Mouse (Mus musculus) urinary bladder, adult 2 months (tissue): ENCODE data around the gene Efna4. TPM values are rescaled to one million over a fixed set of nuclear protein-coding genes. Genes with fewer than 3 reads are reported as not detected.

ENCODE experiments used
- DNase-seq: peaks from one replicate; pipeline ENCODE4 v3.0.0; 2022; ENCODE audit warnings: low spot score
- polyA plus RNA-seq: library from polyadenylated mRNA; depleted of rRNA; stranded (reverse); fragments of >200 nt; gene quantifications from 2 replicates; pipeline ENCODE4 v1.2.3, GENCODE M21; 2012

Efna4 gene
- polyA plus RNA-seq, 1 experiment = 3.7 TPM

DNA sequence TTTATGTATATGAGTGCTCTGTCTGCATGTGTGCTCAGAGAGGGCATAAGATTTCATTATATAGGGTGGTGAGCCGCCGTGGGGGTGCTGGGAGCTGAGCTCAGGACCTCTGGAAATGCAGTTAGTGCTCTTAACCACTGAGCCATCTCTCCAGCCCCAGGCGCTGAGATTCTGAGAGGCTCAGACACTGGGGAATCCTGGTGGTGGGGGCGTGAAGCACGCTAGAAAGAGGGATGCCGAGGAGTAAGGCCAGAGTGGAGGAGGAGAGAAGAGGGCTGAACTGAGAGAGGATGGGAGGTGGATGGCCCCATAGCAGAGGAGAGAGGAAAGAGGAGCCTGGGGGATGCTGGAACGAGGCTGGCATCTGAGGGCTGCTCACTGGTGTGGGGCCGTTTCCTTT lies 26.8 kb upstream of the Efna4 start:
- no peak for DNase-seq

DNA sequence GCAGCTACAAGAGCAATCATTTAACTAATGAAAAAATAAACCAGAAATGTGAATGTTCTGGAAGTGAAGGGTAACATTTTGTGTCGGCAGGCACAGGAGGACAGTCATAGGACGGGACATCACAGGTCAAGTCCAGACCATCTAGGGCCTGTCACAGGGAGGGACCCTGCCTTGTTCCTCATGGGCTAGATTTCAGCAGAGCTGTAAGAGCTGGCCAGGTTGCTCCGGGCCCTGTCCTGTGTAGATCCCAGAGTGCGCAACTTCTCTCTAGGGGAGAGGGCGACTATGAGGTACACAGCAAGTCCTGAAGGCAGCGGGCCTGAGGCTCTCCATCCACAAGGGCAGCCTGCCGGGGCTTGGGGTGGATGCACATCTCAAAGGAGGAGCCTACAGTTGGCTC lies 23.8 kb upstream of the Efna4 start, which contains the start of gene Dcst2:
Dcst2 (plus strand) TSS at position 301 of the 400 bp plus-strand sequence.
- DNase-seq = no peak

GRCm38 (mm10) chr3:89360237-89360636 lies 22.4 kb upstream of the Efna4 start:
- no peak for DNase-seq

DNA sequence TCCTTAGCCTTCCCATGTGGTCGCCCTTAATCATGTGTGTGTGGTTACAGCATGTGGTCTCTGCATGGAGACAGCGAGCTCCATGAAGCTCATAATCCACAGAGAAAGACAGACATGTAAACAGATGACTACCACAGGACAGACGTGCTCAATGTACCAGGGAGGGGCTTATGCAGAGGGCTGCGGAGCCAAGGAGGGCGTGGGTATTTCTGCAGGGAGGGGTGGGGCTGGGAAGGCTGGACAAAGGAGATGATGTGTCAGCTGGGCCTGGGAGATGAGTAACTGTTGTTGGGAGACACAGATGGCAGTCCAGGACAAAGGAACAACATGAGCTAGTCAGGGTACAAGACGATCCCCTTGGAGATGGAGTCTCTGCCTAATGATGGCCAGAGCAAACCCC lies 21.8 kb upstream of the Efna4 start:
- no peak for DNase-seq

DNA sequence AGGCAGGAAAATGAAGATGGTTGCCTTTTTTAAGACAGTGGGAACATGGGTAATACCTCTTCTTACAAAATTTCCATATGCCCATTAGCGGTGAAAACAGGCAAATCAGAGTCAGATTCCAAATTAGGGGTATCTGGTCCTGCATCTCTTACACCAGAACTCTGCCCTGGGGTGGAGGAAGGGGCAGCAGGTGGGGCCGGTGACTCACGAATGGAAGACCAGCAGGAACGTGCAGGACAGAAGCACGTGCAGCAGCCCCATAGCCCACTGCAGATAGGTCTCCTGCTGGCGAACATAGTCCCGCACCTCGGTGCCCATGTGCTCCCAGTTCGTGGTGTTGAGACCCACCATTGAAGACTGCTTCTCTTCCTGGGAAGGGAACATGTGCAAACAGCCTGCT lies 18.2 kb upstream of the Efna4 start:
- no peak for DNase-seq

- no peak for DNase-seq
Measured at GRCm38 (mm10) chr3:89355512-89355902, 17.7 kb upstream of the Efna4 start.

- DNase-seq = peak; percentile 71
Measured at GRCm38 (mm10) chr3:89354816-89355511, 17.1 kb upstream of the Efna4 start.

GRCm38 (mm10) chr3:89351271-89351670 lies 13.4 kb upstream of the Efna4 start:
- no peak for DNase-seq

DNA sequence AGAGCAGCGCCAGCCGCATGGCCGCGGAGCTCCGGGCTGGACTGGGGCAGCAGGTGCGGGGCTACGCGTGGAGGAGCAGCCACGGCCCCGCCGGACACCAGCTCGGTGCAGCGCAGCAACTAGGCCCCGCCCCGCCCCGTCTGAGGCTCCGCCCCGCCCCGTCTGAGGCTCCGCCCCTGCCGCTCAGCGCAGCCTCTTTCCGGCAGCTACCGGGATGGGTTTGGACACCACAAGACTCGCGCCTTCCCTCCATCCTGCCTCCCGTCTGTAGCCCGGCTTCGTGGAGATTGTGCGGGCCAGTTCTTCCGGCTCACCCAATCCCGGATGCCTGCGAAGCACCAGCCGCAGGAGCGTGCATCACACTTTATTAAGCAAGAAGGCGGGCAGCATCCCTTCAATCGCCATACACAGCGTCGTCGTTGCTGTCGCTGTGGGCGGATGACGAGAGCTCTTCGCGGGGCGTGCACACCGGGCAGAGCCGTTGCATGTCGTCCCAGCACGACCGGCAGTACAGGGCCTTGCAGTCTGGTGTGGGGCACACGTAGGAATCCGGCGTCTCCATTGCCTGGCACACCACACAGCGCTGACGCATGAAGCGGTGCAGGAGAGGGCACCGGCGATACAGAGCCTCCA lies 12.2 kb upstream of the Efna4 start, which contains the start of gene Adam15:
Adam15 (minus strand) TSS at position 128 of the 633 bp plus-strand sequence.
- peak; percentile 82 for DNase-seq

DNA sequence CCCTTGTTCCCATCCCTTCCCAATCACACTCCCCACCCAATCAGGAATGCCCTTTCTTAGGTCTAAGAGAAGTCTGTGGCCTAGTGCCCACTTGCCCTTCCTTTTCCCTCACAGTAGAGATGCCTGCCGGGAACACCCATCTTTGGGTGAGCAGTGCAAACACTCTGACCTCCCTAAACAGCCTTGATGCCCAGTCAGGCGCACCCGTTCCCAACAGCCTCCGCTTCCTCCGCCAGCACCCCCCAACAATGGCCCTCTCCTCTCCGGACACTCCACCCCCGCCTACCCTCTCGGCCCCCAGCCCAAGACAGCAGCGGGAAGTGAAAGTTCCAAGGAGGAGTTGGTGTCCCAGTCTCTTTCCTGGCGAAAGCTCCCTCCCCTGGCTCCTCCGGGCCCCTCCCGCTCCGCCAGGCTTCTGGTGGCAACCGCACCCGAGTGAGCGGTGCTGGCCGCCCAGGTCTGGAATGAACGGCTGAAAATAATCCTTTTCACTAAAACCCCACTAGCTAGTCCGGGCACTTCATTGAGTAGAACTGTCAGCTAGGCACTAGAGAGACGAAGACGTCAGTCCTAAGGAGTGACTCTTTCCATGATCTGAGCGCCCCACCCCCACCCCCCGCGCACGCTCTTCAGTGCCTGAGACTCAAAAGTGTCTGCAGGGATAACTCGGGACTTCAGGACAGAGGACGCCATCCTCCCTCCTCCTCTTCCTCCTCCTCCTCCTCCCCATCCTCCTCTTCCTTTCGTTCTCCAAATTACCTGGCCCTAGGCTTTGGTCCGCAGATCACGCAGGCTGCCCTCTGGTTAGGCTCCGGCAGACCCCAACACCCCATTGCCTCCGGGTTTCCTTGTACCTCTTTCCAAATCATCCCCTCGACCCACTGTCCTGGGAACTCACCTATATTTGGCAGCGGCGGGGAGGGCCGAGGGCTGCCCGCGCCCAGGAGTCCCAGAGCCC lies 11.4 kb upstream of the Efna4 start:
- DNase-seq = peak; percentile 40

DNA sequence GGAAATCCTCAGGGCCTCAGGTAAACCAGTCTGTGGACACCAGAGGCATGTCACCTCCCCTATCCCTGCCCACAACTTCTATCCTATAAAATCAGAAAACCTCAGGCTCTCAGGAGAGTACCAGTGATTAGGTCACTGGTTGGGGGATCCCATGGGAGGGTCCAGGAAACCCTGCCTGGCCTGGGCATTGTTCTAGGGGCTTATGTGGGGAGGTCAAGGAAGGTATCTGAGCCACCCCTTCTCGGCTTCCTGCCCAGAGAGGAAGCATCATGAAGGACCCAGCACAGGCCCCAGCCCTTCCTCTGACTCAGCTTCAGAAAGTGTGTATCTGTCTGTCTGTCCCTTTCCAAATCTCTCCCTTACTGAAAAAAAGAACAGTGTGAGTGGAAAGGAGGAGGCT lies 10.1 kb upstream of the Efna4 start:
- no peak for DNase-seq

DNA sequence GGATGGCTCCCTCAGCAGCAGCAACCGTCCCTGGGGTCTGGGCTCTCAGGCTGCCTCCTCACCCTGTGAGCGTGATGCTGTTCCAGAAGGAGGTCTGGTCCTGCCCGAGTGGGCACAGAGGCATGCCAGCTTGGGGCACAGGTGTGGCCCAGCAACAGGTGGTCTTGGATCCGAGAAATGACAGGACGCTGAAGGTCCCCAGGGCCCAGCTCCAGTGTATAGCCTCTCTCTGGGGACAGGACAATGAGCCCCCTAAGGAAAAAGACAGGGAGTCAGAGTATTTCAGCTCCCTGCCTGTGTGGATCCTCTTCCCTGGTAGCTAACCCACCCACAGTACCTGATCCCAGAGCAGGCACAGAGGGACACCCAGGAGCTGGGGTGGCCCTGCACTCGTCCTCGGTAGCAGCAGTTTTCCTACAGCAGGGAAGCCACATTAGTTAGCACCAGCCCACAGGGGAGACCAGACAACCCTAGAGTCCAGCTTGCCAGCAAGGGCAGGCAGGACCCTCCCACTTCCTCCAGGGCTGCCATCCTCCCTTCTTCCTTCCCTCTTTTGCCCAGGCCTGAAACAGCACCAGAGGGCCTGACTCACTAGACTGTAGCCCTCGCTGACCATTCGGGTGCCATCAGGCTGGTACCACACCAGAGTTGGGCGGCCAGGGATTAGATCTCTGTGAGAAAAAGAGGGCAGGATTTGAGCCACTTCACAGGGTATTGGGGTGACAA lies 9.2 kb upstream of the Efna4 start:
- DNase-seq = no peak

DNA sequence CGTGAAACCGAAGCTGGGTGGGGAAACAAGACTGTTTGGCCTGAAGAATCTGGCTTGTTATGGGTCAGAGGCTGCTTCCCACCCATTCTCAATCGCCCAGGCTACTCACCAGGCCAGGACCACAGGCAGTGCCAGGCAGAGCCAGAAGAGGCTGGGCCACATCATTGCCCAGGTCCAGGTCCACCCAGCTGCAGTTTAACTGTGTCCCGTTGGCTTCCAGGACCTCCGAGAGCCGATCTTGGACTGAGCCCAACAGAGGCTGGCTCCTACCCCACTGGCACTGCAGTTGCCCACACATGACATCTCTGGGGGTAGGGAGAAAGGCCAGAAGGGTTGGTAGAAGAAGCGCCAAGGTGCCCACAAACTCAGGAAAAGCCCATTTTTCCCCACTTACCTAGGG lies 5.5 kb upstream of the Efna4 start:
- no peak for DNase-seq

- DNase-seq = no peak
Measured at GRCm38 (mm10) chr3:89341794-89342193, 4.0 kb upstream of the Efna4 start.

- no peak for DNase-seq
Measured at GRCm38 (mm10) chr3:89340465-89340864, 2.6 kb upstream of the Efna4 start.

GRCm38 (mm10) chr3:89339416-89339815 lies 1.6 kb upstream of the Efna4 start:
- DNase-seq = no peak

DNA sequence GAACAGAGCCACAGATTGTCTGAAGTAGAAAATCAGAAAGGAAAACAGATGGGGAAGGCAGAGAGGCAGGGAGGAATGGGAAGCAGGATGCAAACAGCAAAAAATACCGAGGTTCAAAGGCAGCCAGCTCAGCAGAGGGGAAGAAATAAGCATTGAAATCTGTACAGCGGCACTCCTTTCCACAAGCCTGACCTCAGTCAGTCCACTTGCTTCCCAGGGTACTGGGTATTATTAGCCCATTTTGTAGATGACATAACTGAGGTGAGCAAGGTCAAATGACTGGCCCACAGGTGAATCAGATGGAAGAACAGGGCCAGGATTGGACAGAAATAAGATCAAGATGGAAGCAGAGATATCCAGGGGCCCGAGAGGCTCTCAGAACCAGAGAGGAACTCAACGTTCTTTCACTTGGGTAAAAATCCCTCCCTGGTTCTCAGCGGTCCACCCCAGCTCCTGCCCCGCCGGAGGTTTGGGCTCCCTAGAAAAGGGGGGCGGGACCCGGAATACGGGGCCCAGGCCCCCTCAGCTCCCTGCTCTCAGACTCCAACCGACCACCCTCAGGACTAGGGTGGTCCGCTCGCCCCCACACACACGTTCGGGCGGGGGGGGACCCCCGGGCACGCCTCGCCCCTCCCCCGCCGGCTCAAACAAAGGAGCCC lies 637 bp downstream of the Efna4 start:
- no peak for DNase-seq

- no peak for DNase-seq
Measured at GRCm38 (mm10) chr3:89336529-89336928, 1.3 kb downstream of the Efna4 start.

DNA sequence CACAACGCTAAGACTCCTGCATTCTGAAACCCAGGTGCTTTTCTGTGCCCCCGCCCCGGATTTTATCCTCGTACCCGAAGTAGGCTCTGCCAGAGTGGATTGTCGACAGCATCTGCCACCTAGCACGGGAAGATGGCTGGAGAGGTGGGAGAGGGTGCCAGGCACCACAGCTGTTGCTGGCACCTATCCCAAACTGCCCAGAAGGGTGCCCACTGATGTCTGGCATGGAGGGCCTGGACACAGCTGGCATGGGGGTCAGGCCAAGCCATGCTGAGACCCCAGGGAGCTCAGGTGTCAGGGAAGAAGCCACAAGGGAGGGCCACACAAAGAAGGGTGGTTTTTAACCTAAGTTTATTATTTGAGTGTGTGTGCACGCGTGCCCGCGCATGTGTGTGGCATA lies 4.8 kb downstream of the Efna4 start:
- no peak for DNase-seq

DNA sequence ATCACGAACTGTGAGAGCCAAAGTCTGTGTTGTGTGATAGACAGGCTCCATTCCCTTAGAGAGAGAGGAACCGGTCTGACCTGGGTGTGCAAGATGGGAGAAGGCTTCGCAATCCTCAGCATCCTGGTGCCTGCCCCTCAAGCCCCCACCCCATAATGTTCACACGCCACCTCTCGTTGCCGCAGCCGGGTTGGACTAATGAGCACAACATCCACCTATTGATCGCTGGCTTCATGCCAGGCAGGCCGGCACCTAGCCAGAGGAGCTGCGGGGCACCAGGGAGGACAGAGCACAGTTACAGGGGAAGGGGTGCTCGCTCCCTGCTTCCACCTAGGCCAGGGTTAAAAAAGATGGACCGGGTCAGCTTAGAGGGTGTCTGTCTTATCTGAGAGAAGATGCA lies 5.4 kb downstream of the Efna4 start:
- DNase-seq = no peak

DNA sequence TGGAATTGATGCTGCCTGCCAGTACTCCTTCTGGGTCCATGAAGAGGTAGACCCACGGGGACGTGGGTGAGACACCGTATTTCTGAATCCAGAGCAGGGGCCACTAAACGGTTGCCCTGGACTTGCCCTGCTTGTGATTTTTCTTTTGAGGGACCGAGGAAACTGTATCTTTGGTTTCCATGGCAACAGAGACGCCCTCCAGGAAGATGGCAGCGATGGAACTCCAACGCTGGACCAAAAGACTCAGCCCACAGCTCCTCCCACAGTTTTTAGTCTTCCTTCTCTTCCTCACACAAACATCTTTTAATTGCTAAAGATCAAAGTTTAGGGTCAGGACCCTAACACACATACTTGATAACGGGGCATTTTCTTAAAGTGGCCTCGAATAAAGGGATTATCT lies 5.8 kb downstream of the Efna4 start:
- DNase-seq = no peak
